Mouse (Mus musculus): Measurements from ENCODE around the gene Ntrk3. TPM values are rescaled to one million over a fixed set of nuclear protein-coding genes. Genes with fewer than 3 reads are reported as not detected.

The Ntrk3 gene
- total RNA-seq, 2 experiments from 2014 or later: 226 to 238 TPM

DNA sequence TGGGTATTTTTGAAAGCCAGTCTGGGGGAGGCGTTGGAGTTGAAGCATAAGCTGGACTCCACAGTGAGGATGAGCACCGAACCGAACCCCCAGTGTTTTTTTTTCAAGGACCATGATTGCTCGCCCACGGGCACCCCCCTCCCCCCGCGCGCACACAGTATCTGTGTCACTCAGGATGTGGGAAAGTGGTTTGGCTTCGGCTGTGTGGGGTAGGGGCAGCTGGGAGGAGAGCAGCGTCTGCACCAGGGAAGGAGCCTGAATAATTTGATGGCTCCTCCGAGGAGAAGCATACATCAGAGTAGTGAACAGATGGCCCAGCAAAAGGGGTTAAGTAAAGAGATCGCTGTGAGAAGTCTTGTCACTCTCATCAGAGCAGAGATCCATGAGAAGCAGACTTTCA, 139.7 kb downstream of the Ntrk3 start:
- DNase-seq (ENCODE audit: low spot score in 2 of 2): peak in 1 of 2 experiments; percentile 55
- Histone ChIP-seq H3K27ac (peak overlapping the region; percentile 40; the same call in 1 of the 2 replicates), H3K4me3 (no peak overlapping the region)
- no peak for TF ChIP-seq CTCF (conservative IDR thresholded peaks at IDR 0.05)

DNA sequence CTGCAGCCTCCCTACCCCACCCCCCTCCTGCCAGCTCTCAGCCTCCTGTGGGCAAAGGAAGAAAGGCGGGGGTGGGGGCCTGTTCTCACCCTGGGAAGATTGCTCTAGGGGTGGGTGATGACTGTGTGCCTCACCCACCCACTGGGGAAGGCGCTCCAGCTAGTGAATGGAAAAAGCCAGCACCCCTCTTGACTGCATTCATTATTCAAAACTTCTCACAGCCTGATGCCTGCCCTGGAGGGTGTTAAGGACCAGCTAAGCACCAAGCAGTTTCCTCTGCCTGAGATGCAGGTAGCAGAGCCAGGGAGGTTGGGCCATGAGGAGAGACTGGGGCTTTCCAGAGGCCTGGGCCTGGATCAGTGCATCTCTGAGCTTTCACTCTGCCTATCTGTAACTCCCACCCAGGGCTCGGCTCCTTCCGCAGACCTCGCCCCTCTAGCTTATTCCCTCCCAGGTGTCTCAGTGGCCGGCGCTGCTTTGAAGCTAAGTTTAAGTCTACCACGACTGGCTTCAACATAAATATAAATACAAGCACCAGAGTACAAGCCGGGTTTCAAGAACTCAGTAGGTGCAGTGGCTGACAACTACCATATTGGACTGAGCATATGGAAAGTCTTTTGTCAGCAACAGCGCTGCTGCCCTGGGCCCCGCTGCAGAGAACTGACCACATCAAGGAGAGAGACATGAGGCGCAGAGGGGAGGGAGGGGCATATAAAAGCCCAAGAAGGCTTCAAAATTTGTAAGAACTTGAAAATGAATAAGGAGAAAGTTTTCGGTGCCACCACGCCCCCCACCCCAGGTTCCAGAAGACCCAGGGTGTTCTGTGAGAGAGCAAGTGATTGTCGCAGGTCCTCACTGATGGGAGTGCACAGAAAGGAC, 140.3 kb downstream of the Ntrk3 start:
- no peak for TF ChIP-seq CTCF (conservative IDR thresholded peaks at IDR 0.05)
- H3K4me3 ChIP-seq: no peak overlapping the region
- no peak for DNase-seq (ENCODE audit: low spot score in 2 of 2)
- peak overlapping the region; percentile 40 for H3K27ac ChIP-seq

DNA sequence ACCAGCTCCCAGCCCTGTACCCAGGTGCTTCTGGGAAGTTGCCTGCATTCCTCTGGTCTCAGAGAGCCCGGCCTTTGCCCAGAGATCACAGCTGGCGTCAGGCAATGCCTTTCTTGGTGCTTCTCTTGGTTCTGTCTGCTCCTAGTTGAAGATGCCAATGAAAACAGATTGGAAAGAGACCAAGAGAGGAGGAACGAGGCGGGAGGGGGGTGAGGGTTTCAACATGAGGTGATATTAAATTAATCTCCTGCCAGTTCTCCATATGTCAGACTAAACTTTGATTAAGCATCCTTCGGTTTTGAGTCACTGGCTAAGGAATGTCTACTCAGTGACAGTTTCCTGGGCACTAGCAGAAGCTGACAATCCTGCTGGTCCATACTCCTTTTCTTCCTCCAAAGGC, 141.3 kb downstream of the Ntrk3 start:
- Histone ChIP-seq H3K4me3 (no peak overlapping the region), H3K27ac (peak overlapping the region; percentile 40)
- no peak for TF ChIP-seq CTCF (conservative IDR thresholded peaks at IDR 0.05)
- DNase-seq (ENCODE audit: low spot score in 2 of 2): no peak

DNA sequence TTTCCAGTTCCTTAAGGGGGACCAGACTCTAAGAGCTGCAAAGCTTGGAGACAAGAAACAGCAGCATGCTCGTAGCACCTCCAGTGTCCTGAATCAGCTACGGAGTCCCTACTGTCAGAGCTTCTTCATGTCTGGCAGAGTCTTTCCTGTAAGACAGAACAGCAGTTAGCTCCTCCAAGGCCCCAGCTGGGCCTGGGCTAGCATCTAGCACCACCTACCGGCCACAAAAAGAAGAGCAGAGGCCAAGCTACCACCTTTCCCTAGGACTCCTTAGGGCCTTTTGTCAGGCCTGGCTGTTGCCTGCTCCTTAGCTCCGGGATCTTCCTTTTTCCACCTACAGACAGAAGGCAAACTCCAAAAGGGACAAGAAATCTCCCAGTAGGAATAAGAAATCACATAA, 141.9 kb downstream of the Ntrk3 start:
- H3K4me3 ChIP-seq: no peak overlapping the region
- DNase-seq (ENCODE audit: low spot score in 2 of 2): peak; percentile 71 to 74
- peak overlapping the region; percentile 40; the same call in 1 of the 2 replicates for H3K27ac ChIP-seq
- TF ChIP-seq CTCF (conservative IDR thresholded peaks at IDR 0.05): peak; percentile 98

DNA sequence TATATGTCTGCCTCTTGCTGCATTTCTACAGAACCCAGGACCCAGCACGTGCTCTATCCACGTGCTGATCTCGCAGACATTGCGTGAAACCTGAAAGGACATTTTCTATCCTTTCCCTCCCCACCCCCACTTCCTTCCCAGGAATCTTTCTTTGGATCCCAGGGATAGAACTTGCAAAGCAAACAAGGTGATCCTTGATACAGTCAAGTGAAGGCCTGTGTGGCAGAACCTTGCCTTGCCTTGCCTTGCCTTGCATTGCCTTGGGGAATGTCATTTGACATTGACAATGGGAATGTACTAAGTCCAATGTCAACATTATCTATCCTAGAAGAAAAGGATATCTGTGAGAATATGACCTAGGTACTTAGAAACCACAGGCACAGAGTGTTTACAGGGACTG, 144.9 kb downstream of the Ntrk3 start:
- TF ChIP-seq CTCF (conservative IDR thresholded peaks at IDR 0.05): no peak
- no peak overlapping the region for H3K27ac ChIP-seq
- no peak overlapping the region for H3K4me3 ChIP-seq
- DNase-seq (ENCODE audit: low spot score in 2 of 2): no peak

DNA sequence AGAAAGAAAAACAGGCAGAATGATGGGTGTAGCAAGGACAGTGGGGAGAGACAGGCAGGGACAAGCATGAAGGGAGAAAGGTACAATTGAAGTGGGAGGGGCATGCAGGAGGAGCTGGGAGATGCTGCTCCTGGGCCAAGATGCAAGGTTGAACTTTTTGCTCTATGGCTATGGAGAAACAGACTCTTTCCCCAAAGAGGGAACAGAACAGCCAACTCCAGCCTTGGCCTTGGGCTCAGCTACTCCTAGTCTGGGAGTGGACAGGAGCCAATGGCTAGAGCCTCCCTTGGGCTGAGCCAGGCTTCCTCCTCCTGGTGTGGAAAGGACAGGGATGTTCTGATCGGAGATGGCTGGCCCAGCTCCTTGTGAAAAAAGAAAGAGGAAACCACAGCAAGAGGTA, 145.6 kb downstream of the Ntrk3 start:
- H3K4me3 ChIP-seq: no peak overlapping the region

DNA sequence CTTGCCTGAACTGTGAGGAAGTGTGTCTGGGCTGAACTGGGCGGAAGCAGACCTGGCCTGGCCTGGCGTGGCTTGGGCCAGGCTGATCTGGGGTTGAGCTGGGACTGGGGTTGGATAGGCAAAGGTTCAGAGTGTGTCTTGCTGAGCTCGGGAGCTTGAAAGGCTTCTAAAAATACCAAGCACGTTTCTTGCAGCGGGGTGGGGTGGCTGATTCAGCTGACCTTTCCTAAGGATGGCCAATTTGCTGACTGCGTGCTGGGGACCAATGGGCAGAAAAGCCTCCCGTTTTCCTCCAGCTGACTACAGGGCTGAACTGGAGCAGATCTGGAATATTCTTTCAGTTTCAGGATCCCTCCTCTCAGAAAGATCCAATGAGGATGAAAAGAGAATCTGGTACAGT, 148.0 kb downstream of the Ntrk3 start:
- no peak overlapping the region for H3K27ac ChIP-seq
- DNase-seq (ENCODE audit: low spot score in 2 of 2): no peak
- H3K4me3 ChIP-seq: no peak overlapping the region
- TF ChIP-seq CTCF (conservative IDR thresholded peaks at IDR 0.05): no peak

More for the DNA sequence above, 145.6 kb downstream of the Ntrk3 start:
- no peak for TF ChIP-seq CTCF (conservative IDR thresholded peaks at IDR 0.05)
- no peak overlapping the region for H3K27ac ChIP-seq
- no peak for DNase-seq (ENCODE audit: low spot score in 2 of 2)

DNA sequence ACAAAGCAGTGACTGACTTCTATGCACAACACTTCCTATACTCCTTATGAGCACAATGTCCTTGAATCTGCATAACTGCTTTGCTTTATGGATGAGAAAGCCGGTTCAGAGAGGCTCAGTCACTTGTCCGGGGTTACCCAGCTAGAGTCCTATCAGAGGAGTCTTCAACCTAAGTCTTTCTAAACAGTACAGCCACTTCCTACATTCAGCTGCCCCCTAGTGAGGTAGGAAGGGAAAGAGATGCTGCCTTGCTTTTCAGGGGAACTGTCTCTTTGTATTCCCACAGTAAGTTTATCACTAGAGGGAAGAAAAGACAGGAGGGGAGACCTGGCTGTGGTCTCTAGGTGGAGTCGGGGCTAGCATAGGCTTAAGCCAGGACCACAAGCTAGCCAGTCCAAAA, 151.0 kb downstream of the Ntrk3 start:
- Histone ChIP-seq H3K4me3 (no peak overlapping the region), H3K27ac (peak overlapping the region; percentile 87; the same call in 1 of the 2 replicates)
- DNase-seq (ENCODE audit: low spot score in 2 of 2): peak in 1 of 2 experiments; percentile 46
- peak; percentile 75 for TF ChIP-seq CTCF (conservative IDR thresholded peaks at IDR 0.05)

DNA sequence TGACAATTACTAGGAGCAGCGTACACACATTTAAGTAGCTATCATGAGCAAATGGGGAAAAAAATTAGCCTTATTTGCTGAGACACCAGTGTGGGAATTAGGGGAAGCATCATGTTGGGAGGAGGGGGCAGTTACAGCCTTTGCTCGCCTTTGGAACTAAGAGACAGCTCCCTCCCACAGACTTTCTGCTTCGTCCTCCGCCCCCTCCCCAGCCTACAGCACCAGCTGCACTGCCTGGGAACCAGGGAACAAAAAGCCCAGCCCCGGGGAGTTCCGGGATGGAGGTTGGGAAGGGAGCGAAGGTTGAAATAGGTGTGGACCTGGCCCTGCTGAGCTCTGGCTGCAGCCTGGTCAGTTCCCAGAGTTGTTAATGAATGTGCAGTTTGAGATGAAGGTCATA, 151.9 kb downstream of the Ntrk3 start:
- Histone ChIP-seq H3K27ac (peak overlapping the region; percentile 87), H3K4me3 (peak overlapping the region; percentile 22; the same call in 1 of the 2 replicates)
- TF ChIP-seq CTCF (conservative IDR thresholded peaks at IDR 0.05): no peak
- DNase-seq (ENCODE audit: low spot score in 2 of 2): peak; percentile 74 to 77

DNA sequence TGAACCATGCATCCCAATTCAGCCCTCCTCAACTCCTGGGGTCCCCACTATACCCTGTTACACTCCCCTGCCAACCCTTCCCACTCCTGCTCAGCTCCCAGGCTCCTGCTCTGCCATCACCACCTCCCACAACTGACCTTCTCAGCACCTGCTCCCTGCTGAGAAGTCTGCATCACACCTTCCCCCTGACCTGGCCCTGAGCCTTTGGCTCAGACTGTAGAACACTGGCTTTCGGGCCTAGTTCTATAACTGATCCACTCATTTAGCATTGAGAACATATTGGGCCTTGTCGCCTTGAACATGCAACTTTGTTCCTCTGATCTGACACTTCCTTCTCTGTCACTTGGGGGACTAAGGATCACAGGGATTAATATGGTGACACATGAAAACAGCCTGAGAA, 152.9 kb downstream of the Ntrk3 start:
- TF ChIP-seq CTCF (conservative IDR thresholded peaks at IDR 0.05): no peak
- Histone ChIP-seq H3K4me3 (no peak overlapping the region), H3K27ac (peak overlapping the region; percentile 87)
- DNase-seq (ENCODE audit: low spot score in 2 of 2): no peak

DNA sequence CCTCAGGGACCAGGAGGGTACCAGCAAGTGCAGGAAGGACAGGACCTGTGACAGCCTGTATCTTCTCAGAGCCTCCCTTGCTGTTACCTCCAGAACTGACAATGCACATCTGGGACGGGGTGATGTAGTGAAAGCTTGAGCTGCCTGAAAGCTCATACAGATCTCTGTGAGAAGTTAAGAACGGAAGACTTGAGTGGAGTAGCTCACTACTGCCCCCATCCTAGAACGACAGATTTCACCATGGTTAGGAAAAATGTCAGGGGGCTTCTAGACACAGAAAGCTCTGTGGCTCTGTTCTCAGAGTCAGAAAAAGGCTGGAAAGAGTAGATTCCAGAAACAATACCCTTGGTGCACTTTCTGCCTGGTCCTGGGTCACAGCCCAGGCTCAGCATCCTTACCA, 153.3 kb downstream of the Ntrk3 start:
- peak; percentile 76 for TF ChIP-seq CTCF (conservative IDR thresholded peaks at IDR 0.05)
- peak overlapping the region; percentile 87 for H3K27ac ChIP-seq
- DNase-seq (ENCODE audit: low spot score in 2 of 2): no peak
- H3K4me3 ChIP-seq: no peak overlapping the region

DNA sequence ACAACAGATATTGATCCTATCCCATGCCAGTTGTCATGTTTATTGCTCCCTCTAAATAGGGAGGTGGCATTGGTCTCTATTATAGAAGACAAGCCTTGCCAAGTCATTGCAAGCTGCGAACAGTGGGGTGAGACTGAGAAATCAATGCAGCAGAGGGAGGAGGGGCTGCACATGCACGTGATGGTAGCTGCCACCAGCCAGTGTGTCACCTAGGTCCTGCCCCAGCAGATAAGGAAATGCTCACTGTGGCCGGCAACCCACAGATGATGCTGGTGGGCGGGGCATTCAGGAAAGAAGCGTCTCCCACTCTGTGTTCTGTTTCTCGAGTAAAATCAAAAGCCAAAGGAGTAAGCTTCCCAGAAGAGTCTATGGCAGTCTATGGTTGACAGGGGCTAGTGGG, 154.1 kb downstream of the Ntrk3 start:
- Histone ChIP-seq H3K27ac (peak overlapping the region; percentile 87; the same call in 1 of the 2 replicates), H3K4me3 (no peak overlapping the region)
- DNase-seq (ENCODE audit: low spot score in 2 of 2): no peak
- no peak for TF ChIP-seq CTCF (conservative IDR thresholded peaks at IDR 0.05)

DNA sequence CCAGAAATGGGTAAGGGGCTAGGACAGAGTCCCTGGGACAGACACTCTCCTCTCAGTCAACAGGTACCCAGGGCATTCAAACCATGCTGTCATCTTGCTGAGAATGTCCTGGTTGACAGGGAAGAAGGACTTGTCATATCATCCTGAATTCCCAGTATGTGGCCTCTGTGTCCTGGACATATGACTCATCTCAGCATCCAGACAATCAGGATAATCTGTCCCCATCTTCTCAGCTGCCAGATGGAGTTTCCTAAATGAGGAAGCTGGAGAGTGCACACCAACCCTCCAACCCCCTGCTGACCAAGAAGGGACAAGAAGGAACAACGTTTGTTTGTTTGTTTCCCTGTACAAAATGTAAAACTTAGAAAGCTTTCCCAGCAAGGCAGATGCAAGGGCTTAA, 156.5 kb downstream of the Ntrk3 start:
- no peak overlapping the region for H3K27ac ChIP-seq
- DNase-seq (ENCODE audit: low spot score in 2 of 2): no peak
- no peak overlapping the region for H3K4me3 ChIP-seq
- TF ChIP-seq CTCF (conservative IDR thresholded peaks at IDR 0.05): no peak

All from layer of hippocampus, adult 2 months (tissue).